Mouse (Mus musculus) kidney, postnatal 36 days (tissue): ENCODE measurements around the gene Hmgcll1.
"Not testable (repeated sequence)": the region's sequence is repeated elsewhere in the genome, so short reads cannot be mapped to it uniquely, and the experiment has no call there.

Source experiments
- DNase-seq, 2 experiments: peaks; one replicate each; pipeline ENCODE4 v3.0.0; 2021 to 2022; ENCODE audit warnings: mixed read lengths in 2 of 2

Gene Hmgcll1

DNA sequence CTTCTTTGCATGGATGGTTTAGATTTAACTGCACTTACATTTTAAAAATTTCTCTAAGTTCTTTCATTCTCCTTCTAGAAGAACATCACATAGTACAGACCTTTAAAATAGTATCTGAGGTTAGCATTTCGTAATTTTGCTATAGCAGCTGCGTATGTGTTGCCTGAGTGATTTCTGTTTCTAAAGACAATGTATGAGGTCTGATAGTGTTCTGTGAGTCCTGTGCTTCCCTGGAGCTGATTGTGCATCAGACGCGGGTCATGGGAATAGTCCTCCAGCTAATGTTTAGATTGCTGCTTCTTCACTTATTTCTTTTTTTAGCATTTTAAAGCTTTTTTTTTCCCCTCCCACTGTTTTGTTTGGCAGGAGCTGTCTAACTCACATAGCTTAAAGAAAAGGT lies 46.8 kb downstream of the Hmgcll1 start:
- DNase-seq = no peak

DNA sequence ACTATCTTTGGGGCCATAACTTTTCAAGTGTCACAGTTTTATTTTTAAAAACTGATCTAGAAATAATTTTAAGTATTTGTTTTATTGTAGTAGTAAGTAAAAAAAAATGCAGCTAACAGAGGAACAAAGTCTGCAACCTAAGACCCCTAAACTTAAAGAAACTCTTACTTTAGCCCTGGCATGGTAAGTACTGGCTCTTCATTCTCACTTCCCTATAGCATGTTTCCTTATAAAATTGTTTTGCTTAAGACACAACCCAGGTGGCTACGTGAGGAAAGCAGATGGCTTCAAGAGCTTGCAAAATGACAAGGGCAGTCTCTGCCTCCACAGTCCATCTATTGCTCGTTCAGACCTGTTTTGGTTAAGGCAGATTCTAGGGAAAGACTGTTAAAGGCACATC lies 49.5 kb downstream of the Hmgcll1 start:
- DNase-seq = no peak

DNA sequence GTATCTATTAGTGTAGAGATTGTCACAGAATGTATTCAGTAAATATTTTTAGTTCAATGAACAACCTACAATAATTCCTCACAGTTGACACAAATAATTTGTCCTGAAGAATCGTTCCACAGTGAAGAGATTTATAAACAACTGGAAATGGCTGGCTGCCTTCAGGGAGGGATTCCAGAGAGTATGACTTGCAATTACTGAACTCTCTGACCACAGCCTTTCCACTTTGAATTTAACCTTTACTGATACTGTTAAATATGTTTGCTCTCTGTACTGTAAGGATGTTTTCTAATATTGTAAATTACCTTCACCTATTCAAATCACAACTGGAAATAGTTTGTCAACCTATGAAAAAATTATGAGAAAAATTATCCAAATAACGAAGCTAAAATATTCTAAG lies 76.9 kb downstream of the Hmgcll1 start:
- peak; percentile 4 to 9 for DNase-seq

DNA sequence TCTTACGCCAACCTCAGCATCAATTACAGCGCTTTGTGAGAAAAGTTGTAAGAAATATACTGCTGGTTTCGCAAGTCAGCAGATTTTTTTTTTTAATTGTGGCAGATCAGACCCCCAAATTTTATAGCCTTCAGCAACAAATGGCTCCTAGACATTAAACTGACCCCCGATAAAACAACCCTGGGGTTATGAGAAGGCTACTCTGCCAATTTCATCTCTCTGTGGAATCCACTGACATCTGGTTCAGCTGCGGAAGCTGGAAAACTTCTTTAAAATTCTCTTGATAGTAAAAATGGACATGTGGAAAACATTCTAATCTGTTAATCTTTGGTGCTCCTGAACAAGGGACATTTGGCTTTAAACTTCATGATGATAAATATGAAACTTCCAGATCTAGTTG lies 82.6 kb downstream of the Hmgcll1 start:
- DNase-seq = no peak

- DNase-seq = no peak
Observed at GRCm38 (mm10) chr9:76099981-76100380, 85.3 kb downstream of the Hmgcll1 start.

DNA sequence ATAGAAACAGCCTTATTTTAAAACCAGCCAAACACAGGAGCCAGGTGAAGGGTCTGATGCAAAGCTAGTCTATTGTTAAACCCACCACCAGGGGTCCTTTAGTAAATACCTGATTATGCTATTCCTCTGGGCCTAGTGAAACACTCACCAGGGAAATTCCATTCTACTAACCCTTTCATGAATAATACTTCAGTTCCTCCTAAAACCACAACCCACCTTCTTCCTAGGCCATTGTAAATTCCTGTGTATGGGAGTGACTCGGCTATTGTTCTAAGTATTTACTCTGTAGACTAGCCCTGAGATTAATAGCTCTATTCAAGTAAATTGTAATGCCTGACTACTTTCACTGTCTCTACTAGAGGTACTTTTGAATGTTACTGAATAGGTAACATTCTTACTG lies 89.8 kb downstream of the Hmgcll1 start:
- not testable (repeated sequence) for DNase-seq

DNA sequence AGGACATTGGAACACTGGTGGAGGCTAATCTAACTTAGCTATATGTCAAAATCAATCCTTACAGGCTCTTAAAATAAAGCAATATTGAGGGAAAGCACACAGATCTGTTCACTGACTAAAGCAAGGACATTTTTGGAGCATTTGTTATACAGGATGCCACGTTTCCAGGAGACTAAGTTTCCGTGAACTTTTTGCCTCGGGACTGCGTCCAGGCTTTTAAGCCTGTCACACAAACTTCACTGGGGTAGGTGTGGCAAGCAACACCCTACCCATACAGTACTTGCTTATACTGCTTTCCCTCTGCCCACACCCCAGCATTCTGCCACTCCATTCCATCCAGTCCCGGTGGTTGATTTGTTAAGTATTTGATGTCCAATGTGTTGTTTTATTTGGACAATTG lies 90.2 kb downstream of the Hmgcll1 start:
- DNase-seq = no peak

GRCm38 (mm10) chr9:76122888-76123287 lies 108.2 kb downstream of the Hmgcll1 start:
- DNase-seq = peak; percentile 46 to 81

- DNase-seq = no peak
Observed at GRCm38 (mm10) chr9:76124249-76124648, 109.6 kb downstream of the Hmgcll1 start.

DNA sequence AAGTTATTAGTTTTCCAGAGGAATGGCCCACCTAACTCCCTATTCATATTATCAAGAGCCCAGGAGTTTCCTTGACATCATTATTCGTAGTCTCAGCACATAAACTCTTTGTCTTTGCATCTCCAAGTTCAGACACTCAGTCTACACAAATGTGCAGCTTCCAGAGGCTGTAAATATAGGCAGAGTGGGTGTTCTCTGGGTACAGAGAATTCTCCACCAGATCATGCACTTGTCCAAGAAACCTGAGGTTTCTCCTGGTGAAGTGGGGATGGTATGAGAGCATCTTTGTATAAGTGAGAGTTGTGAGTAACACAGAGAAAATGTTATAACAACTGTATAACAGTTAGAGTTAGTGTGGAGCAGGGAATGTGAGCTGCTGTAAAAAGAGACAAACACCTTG lies 114.7 kb downstream of the Hmgcll1 start:
- DNase-seq = no peak

DNA sequence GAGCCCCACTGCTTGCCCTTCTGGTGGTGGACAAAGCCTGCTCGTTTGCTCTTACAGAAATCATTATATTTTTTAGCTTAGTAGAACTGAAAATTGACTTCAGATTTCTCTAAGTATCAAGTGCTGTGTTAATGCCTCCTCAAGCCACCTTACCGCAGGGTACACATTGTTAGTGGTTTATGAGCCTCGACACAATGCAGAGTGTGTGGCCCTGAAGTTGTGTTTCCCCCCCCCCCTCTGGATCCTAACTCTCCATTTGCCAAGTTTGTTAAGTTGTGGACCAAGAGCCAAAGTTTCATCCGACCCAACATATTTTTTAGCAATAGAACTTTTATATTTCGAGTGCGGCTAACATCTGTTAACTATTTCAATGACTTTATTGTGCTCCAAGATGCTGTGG lies 119.4 kb downstream of the Hmgcll1 start:
- no peak for DNase-seq

DNA sequence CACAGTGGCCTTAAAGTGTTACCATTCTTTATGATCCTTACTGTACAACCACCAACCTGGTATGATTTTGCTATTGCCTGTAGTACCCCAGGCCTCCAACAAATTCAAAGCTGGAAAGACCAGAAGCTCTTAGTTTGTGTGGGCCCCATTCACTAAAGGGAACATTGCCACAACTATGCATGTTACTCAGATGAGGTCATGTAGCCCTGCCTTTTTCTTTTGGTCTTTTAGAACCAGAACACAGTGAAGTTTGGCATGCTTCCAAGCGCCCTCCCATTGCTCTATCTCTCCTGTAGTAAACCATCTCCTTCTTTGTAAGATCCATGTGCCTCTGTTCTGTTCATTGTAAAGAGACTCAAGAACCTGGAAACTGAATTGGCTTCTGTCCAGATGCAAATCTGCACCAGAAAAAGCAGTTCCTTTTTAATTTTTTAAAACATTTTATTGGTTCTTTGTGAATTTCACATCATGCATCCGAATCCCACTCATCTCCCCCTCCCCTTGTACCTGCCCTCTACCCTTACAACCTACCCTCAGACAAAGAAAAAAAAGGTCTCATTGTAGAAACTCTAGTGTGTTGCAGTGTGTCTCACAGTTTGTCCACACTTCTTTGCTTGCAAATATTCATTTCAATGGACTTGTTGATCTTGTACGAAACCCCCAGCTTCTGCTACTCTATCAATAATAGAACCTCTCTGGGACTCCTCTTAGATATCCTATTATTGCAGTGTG lies 123.9 kb downstream of the Hmgcll1 start:
- DNase-seq = no peak

DNA sequence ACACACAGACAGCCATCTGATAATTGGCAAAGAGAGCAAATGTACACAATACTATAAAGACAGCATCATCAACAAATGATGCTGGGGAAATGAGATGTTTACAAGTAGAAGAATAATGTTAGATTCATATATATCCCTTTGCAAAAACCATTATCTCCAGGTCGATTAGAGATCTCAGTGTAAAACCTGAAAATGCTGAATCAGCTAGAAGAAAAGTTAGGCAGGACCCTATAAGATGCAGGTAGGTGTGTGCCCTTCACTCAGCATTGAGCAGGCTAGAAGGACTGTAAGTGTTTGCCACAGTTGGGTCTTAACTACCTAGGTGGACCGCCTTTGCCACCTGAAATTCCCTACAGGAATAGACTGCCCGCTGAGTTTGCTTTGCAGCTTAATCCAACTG lies 130.9 kb downstream of the Hmgcll1 start:
- no peak for DNase-seq

DNA sequence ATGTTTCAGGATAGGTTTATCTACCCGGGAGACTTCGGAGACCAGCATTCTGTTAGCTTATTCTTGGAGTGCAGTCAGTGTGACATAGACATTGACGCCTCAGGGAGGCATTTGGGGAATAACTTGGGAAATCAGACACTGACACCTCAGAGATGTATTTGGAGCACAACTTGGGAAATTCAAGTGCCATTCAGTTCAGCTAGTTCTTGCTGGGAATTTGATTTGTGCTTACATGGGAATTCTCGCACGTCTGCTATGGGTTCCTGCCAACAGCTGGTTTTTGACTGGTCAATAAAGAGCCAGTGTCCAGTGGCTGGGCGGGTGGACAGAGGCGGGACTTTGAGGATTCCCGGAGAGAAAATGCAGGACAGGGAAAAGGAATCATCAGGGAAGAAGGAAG lies 147.8 kb downstream of the Hmgcll1 start:
- DNase-seq = no peak

- DNase-seq = peak in 1 of 2 experiments; percentile 21
Observed at GRCm38 (mm10) chr9:76168355-76168754, 153.7 kb downstream of the Hmgcll1 start.

GRCm38 (mm10) chr9:76172686-76173295 lies 158.1 kb downstream of the Hmgcll1 start:
- no peak for DNase-seq

DNA sequence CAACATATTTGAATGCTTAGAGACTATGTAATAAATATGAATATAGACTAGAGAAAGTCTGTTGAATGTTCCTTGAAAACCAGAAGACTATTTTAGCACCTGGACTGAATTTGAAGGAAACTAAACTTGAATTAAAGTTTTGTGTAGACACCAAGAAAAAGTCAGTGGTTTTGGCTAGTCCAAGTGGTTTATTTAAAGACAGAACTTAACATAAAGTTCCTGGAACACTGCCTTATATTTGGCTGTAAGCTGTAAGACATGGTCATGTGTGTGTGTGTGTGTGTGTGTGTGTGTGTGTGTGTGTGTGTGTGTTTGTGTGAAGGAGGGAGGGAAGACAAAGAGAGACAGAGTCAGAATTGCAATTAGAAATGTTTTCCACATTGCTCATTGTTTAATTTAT lies 164.6 kb downstream of the Hmgcll1 start:
- DNase-seq = no peak
